Mouse (Mus musculus) midbrain, embryonic 15.5 days (tissue): ENCODE results near the gene Cyp1b1. TPM values are rescaled to one million over a fixed set of nuclear protein-coding genes. Genes with fewer than 3 reads are reported as not detected.

ENCODE experiments used
- ATAC-seq: fragments of 200-750 bp; cut with Nextera tagmentation; replicated peaks from 2 replicates; pipeline ENCODE4 v1.8.0; 2017; ENCODE audit warnings: moderate TSS enrichment
- H3K27ac ChIP-seq: fragments of 300-500 bp; sonication (generic); 2 replicates; pipeline ENCODE4 v1.5.1; 2015; ENCODE audit warnings: mild to moderate bottlenecking, inconsistent platforms
- H3K27me3 ChIP-seq: fragments of 300-500 bp; sonication (generic); replicated peaks from 2 replicates; pipeline ENCODE4 v1.6.1; 2015; ENCODE audit warnings: inconsistent platforms
- H3K36me3 ChIP-seq: fragments of 300-500 bp; sonication (generic); replicated peaks from 2 replicates; pipeline ENCODE4 v1.6.1; 2015; ENCODE audit warnings: inconsistent platforms
- H3K4me1 ChIP-seq: fragments of 300-500 bp; sonication (generic); 2 replicates; pipeline ENCODE4 v1.6.1; 2015; ENCODE audit warnings: inconsistent platforms
- H3K4me2 ChIP-seq: fragments of 300-500 bp; sonication (generic); 2 replicates; pipeline ENCODE4 v1.6.1; 2015; ENCODE audit warnings: inconsistent platforms, mild to moderate bottlenecking, moderate library complexity
- H3K4me3 ChIP-seq: fragments of 300-500 bp; sonication (generic); 2 replicates; pipeline ENCODE4 v1.5.1; 2015; ENCODE audit warnings: mild to moderate bottlenecking, inconsistent platforms
- H3K9ac ChIP-seq: fragments of 300-500 bp; sonication (generic); 2 replicates; pipeline ENCODE4 v1.6.1; 2015; ENCODE audit warnings: mild to moderate bottlenecking, inconsistent platforms
- H3K9me3 ChIP-seq: fragments of 300-500 bp; sonication (generic); 2 replicates; pipeline ENCODE4 v1.6.1; 2016; ENCODE audit warnings: inconsistent platforms
- WGBS: fragments of 180-500 bp; shearing (Covaris S2); methylation state at CpG from one replicate; pipeline ENCODE4 v1.1.7; 2015; ENCODE audit warnings: mixed read lengths; 5-methylcytosine and 5-hydroxymethylcytosine counted together
- polyA plus RNA-seq: library from polyadenylated mRNA; unstranded; fragments of >200 nt; fragmentation: Nextera tagmentation; extraction: Ambion mirVana; gene quantifications from 2 replicates; pipeline ENCODE4 v1.2.1, GENCODE M21; 2015

Cyp1b1 gene
- polyA plus RNA-seq: 7.0 and 7.4 TPM in 2 replicates

- Histone ChIP-seq H3K36me3 (no peaks in the 10 kb centered on the region), H3K27me3 (peaks cover 51% of the 10 kb centered on the region), H3K4me2 (peak within 1 kb of the TSS; percentile 88), H3K9ac (peak within 1 kb of the TSS; percentile 34; the same call in 1 of the 2 replicates), H3K4me1 (peaks cover 31% of the 10 kb centered on the region), H3K9me3 (no peaks in the 10 kb centered on the region), H3K27ac (no peak within 1 kb of the TSS), H3K4me3 (peak within 1 kb of the TSS; percentile 42)
- peak; percentile 19 for ATAC-seq
- under 1% methylated on average over 31 of the region's 31 CpGs for WGBS
Observed at GRCm38 (mm10) chr17:79714931-79715637, at the start of gene Cyp1b1. TSS of gene Cyp1b1 (minus strand) at chr17:79715061.

DNA sequence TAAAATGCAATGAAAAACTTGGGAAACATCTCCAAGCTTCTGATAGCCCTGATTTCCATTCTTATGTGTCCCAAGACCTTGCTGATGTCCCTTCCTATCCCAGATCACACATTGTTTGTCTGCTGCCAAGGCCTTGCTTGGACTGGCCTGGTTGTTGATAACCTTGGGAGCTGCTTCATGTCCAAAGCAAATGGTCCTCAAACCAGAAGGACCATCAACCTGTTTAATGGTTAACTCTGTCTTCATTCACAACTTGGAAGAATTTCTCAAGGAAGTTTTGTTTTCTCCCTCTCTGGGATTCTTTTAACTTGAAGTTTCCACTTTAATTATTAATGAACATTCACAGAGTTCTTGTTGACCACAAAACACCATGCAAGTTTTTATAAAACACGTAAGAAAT, 47.0 kb upstream of the Cyp1b1 start:
- no peak overlapping the region for H3K4me3 ChIP-seq
- no peak overlapping the region for H3K4me2 ChIP-seq
- no peak overlapping the region for H3K27ac ChIP-seq
- no peaks in the 10 kb centered on the region for H3K4me1 ChIP-seq
- 83% methylated on average over 1 of the region's 1 CpGs for WGBS
- H3K36me3 ChIP-seq: no peaks in the 10 kb centered on the region
- H3K9me3 ChIP-seq: no peaks in the 10 kb centered on the region
- no peaks in the 10 kb centered on the region for H3K27me3 ChIP-seq
- no peak for ATAC-seq
- H3K9ac ChIP-seq: no peak overlapping the region

DNA sequence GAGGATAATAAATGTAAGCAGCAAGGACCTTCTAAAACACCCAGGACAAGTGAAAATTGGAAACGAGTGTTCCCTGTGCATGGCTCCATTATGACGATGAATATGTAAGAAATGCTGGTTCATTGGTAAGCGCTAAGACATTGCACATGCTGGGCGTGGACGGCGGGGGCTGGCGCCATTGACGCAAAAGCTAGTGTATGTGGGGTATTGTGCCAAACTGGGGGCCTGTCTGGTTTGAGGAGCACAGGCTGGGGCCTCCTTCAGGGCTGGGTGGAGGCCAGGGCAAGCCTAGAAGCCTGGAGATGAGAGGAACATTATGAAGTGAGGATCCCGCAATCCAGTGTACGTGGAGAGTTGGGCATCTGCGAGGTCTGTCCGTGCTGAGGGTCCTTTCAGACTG, 39.0 kb upstream of the Cyp1b1 start:
- Histone ChIP-seq H3K9ac (no peak overlapping the region), H3K27ac (no peak overlapping the region), H3K9me3 (no peaks in the 10 kb centered on the region), H3K36me3 (no peaks in the 10 kb centered on the region), H3K4me3 (no peak overlapping the region), H3K4me1 (no peaks in the 10 kb centered on the region), H3K4me2 (no peak overlapping the region), H3K27me3 (no peaks in the 10 kb centered on the region)
- WGBS: 95% methylated on average over 12 of the region's 12 CpGs
- ATAC-seq: no peak

GRCm38 (mm10) chr17:79752836-79753235, 38.0 kb upstream of the Cyp1b1 start:
- no peak for ATAC-seq
- Histone ChIP-seq H3K4me1 (no peaks in the 10 kb centered on the region), H3K4me3 (no peak overlapping the region), H3K9me3 (no peaks in the 10 kb centered on the region), H3K27ac (no peak overlapping the region), H3K27me3 (no peaks in the 10 kb centered on the region), H3K36me3 (no peaks in the 10 kb centered on the region), H3K4me2 (no peak overlapping the region), H3K9ac (no peak overlapping the region)

DNA sequence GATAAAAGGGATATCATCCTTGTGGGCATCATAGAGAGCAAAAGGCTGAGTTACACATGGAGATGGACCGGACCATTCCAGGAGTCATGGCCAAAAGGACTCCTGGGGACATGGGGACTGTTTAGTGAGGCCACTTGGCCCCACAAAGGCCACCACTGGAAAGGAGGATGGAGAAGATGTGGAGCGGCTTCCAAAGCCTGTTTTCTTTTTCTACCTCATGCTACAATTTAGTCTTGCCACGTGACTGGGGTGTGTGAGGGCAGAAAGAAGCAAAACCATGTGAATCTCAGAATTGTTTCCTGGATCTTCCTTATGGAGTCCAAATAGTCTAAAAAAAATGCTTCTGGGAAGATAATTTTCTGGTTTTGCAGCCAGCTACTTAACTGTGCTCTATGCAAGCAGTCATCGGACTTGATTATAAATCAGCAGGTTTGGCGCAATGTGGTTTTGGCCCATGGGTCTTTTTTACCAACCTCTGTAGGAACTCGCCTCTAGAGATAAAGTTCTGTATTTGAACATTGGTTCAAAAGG, 36.9 kb upstream of the Cyp1b1 start:
- Histone ChIP-seq H3K4me3 (no peak overlapping the region), H3K27ac (no peak overlapping the region), H3K36me3 (no peaks in the 10 kb centered on the region), H3K9me3 (no peaks in the 10 kb centered on the region), H3K4me1 (no peaks in the 10 kb centered on the region), H3K4me2 (no peak overlapping the region), H3K9ac (no peak overlapping the region), H3K27me3 (no peaks in the 10 kb centered on the region)
- WGBS: 94% methylated on average over 6 of the region's 6 CpGs
- ATAC-seq: no peak

DNA sequence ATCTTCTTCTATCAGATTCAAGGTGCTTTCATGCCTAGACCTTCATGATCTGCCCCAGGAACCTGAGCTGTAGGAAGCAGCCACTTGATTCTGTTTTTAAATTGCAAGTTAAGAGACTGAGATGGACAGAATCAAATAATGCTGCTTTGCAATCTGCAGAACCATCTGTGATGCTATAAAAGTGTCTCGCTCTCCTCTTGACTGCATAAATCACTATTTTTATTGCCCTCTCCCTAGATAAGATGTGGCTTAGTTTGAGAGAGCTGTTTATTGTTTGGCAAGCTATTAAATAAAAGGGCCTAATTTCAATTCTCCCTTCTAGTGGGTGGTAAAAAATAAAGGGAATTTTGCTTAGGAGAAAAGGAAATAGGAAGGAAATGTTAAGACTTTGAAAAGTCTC, 34.8 kb upstream of the Cyp1b1 start:
- no peak overlapping the region for H3K4me2 ChIP-seq
- 97% methylated on average over 1 of the region's 1 CpGs for WGBS
- H3K4me3 ChIP-seq: no peak overlapping the region
- H3K27me3 ChIP-seq: no peaks in the 10 kb centered on the region
- H3K36me3 ChIP-seq: no peaks in the 10 kb centered on the region
- H3K27ac ChIP-seq: no peak overlapping the region
- H3K9me3 ChIP-seq: no peaks in the 10 kb centered on the region
- H3K4me1 ChIP-seq: no peaks in the 10 kb centered on the region
- no peak for ATAC-seq
- H3K9ac ChIP-seq: no peak overlapping the region

DNA sequence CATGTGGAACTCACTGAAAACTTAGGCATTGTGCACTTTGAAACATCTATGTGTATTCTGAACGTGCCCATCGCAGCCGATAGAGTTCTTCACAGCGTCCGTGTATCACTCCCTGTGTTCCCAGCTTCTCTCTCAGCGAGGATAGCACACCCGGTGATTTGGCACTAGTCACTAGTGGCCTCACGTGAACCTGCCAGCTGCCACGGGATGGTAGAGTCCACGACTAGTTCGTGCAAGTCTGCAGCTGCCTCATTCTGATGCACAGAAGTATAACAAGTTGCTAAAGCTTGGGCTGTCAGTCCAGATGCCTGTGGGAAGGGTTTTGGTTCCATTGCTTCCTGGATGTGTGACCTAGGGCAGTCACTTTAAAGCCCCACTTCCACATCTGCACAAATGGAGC, 32.1 kb upstream of the Cyp1b1 start:
- ATAC-seq: no peak
- 89% methylated on average over 11 of the region's 11 CpGs for WGBS

GRCm38 (mm10) chr17:79746146-79746591, 31.3 kb upstream of the Cyp1b1 start:
- Histone ChIP-seq H3K4me3 (no peak overlapping the region), H3K36me3 (no peaks in the 10 kb centered on the region), H3K9me3 (no peaks in the 10 kb centered on the region), H3K4me2 (no peak overlapping the region), H3K27ac (no peak overlapping the region), H3K9ac (no peak overlapping the region), H3K4me1 (no peaks in the 10 kb centered on the region), H3K27me3 (no peaks in the 10 kb centered on the region)
- no peak for ATAC-seq
- WGBS: 12% methylated on average over 3 of the region's 3 CpGs

More for the DNA sequence above, 32.1 kb upstream of the Cyp1b1 start:
- Histone ChIP-seq H3K9ac (no peak overlapping the region), H3K9me3 (no peaks in the 10 kb centered on the region), H3K4me1 (no peaks in the 10 kb centered on the region), H3K36me3 (no peaks in the 10 kb centered on the region), H3K4me3 (no peak overlapping the region), H3K4me2 (no peak overlapping the region), H3K27ac (no peak overlapping the region), H3K27me3 (no peaks in the 10 kb centered on the region)

DNA sequence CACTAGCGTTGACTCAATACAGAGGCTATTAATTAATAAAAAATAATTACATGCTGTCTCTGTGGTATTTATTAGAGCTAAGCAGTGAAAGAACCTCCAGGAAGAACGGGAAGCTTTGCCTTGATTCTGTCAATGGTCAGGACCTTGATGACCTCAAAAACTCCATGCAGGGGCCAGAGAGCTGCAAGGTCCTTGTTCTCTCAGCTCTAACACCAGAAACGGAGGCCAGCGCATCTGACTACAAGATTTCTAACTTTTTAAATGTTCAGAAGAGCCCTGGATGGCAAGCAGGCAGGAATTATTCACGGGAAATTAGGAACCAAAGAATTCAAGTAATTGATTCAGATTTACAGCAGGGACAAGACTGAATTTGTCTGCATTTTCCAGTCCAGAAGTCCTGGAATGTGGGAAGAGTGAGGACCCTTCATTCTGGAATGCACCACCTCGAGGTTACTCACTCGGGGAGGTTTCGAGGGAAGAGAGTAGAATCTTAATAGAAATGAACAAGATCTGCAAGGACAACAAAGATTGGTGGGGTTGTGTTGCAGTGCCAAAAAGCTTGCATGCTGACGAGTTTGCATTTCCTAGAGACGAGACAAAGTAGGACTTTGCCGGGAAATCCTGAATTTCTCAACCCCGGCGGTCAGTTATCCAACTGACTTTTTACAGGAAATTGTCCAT, 30.3 kb upstream of the Cyp1b1 start:
- Histone ChIP-seq H3K36me3 (no peaks in the 10 kb centered on the region), H3K4me2 (no peak overlapping the region), H3K4me3 (no peak overlapping the region), H3K27ac (no peak overlapping the region), H3K27me3 (no peaks in the 10 kb centered on the region), H3K9ac (no peak overlapping the region), H3K4me1 (no peaks in the 10 kb centered on the region), H3K9me3 (no peaks in the 10 kb centered on the region)
- WGBS: 65% methylated on average over 13 of the region's 13 CpGs
- no peak for ATAC-seq

GRCm38 (mm10) chr17:79743507-79743906, 28.6 kb upstream of the Cyp1b1 start:
- no peak overlapping the region for H3K9ac ChIP-seq
- 100% methylated on average over 1 of the region's 1 CpGs for WGBS
- ATAC-seq: no peak
- no peaks in the 10 kb centered on the region for H3K4me1 ChIP-seq
- H3K27ac ChIP-seq: no peak overlapping the region
- no peak overlapping the region for H3K4me2 ChIP-seq
- H3K27me3 ChIP-seq: no peaks in the 10 kb centered on the region
- no peaks in the 10 kb centered on the region for H3K36me3 ChIP-seq
- H3K9me3 ChIP-seq: no peaks in the 10 kb centered on the region
- no peak overlapping the region for H3K4me3 ChIP-seq

- 89% methylated on average over 5 of the region's 5 CpGs for WGBS
- no peak overlapping the region for H3K9ac ChIP-seq
- no peak overlapping the region for H3K27ac ChIP-seq
- H3K4me3 ChIP-seq: no peak overlapping the region
- no peak overlapping the region for H3K4me2 ChIP-seq
- no peak for ATAC-seq
- no peaks in the 10 kb centered on the region for H3K27me3 ChIP-seq
- no peaks in the 10 kb centered on the region for H3K9me3 ChIP-seq
- no peaks in the 10 kb centered on the region for H3K4me1 ChIP-seq
- H3K36me3 ChIP-seq: no peaks in the 10 kb centered on the region
Observed at GRCm38 (mm10) chr17:79742635-79743034, 27.8 kb upstream of the Cyp1b1 start.

DNA sequence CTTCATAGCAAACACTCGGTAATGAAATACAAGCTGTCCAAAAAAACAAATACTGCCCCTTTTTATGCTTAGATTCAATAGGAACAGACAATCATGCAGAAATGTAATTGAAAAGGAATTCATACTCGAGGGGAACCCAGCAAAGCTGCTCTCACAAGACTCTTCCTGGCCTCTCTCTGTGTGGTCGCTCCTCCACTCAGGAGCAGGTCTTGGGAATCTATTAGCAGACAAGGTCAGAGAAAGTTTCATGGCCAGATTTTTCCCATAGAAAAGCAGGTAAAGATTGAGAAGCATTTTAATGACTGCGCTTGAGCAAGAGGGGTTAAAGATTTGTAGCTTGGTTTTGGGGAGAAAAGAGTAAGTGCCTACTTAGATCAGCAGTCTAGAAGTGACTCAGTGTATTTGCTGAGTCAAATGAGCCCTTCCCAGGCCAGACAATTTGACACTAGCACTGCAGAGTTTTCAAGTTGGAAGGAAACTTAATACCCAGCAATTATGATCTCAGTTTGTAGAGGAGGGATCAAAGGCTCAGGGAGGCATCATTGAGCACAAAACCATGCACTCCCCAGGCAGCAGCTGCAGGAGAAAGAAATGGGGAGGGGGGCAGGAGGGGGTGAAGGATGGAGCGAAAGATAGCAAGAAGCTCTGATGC, 24.1 kb upstream of the Cyp1b1 start:
- Histone ChIP-seq H3K4me2 (no peak overlapping the region), H3K9me3 (no peaks in the 10 kb centered on the region), H3K27ac (no peak overlapping the region), H3K4me1 (no peaks in the 10 kb centered on the region), H3K9ac (no peak overlapping the region), H3K4me3 (no peak overlapping the region), H3K27me3 (no peaks in the 10 kb centered on the region), H3K36me3 (no peaks in the 10 kb centered on the region)
- WGBS: 58% methylated on average over 5 of the region's 5 CpGs
- no peak for ATAC-seq
